Mouse (Mus musculus) bone marrow macrophage, adult 2 months (primary cell): Measurements from ENCODE around the gene Pla2g2d.

Source experiments
- CTCF ChIP-seq: IDR thresholded peaks from 2 replicates; pipeline ENCODE4 v1.5.1; 2012; ENCODE audit warnings: low read depth, mild to moderate bottlenecking, low read length, moderate library complexity
- POLR2A ChIP-seq: IDR thresholded peaks from 2 replicates; pipeline ENCODE4 v1.6.1; 2012; ENCODE audit warnings: mild to moderate bottlenecking, low read depth, low read length, borderline replicate concordance

DNA sequence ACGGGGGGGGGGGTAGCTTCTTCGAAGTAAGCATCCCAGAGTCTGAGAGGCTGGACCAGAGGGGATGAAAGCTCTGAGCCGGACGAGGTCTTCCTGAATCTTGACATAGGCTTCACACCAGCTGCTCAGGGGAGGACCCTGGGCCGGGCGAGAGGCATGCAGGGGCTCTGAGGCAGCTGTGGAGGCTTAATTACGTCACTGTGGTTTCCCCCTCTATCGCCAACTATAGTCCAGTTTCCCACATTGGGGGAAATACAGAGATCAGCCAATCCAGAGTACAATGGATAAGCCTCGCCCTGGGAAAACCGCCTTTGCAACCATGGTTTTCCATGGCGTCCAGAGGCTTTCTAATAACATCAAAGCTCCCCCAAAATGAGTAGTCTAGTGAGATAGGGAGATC is 51.6 kb downstream of the Pla2g2d start:
- TF ChIP-seq POLR2A (no peak), CTCF (no peak)
